Mouse (Mus musculus) heart, adult 2 months (tissue): ENCODE data around the gene Stra8.

ENCODE experiments used
- CTCF ChIP-seq: fragments of 200-600 bp; IDR thresholded peaks from 2 replicates; pipeline ENCODE4 v1.8.1; 2022; ENCODE audit warnings: antibody characterized with exemption, mild to moderate bottlenecking, moderate library complexity
- EP300 ChIP-seq: fragments of 200-500 bp; IDR thresholded peaks from 2 replicates; pipeline ENCODE4 v1.6.1; 2011; ENCODE audit warnings: low read depth, low read length, control low read depth; ENCODE audit not compliant: insufficient read depth
- POLR2A ChIP-seq: fragments of 200-500 bp; IDR thresholded peaks from 2 replicates; pipeline ENCODE4 v1.6.1; 2011; ENCODE audit warnings: mild to moderate bottlenecking, low read depth, low read length, control low read depth; ENCODE audit not compliant: insufficient read depth

DNA sequence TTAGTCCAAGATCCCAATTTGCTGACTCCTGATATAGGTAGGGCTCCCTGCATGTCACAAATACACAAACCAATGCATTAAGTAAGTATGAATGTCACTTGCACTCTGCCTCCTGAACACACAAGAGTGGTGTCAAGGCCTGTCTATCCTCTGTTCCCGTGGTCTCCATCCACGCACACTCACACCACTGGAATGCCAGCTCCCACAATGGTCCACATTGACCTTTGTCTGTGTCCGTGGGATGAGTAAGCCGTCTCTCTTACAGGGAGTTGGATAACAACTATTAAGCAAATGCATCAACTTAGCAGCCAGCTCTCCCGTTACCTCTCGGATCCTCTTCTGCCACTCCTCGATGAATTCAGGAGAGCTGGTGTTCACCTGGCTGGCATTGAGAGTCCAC is 39.2 kb downstream of the Stra8 start:
- TF ChIP-seq CTCF (no peak), POLR2A (no peak), EP300 (no peak)
